Mouse (Mus musculus) stomach, embryonic 16.5 days (tissue): ENCODE results near the gene Fuk. TPM values are rescaled to one million over a fixed set of nuclear protein-coding genes. Genes with fewer than 3 reads are reported as not detected.
"Not testable (repeated sequence)": the region's sequence is repeated elsewhere in the genome, so short reads cannot be mapped to it uniquely, and the experiment has no call there.

Source experiments
- ATAC-seq: fragments of 200-750 bp; cut with Nextera tagmentation; 2 replicates; pipeline ENCODE4 v1.8.0; 2017; ENCODE audit warnings: moderate number of reproducible peaks, moderate TSS enrichment; ENCODE audit not compliant: insufficient read depth, low FRiP score
- H3K27ac ChIP-seq: fragments of 300-500 bp; sonication (generic); 2 replicates; pipeline ENCODE4 v1.5.1; 2014; ENCODE audit warnings: low read length
- H3K27me3 ChIP-seq: fragments of 300-500 bp; sonication (generic); 2 replicates; pipeline ENCODE4 v1.6.1; 2014; ENCODE audit warnings: low read length, control low read depth, mixed read lengths; ENCODE audit not compliant: control insufficient read depth, insufficient read depth
- H3K36me3 ChIP-seq: fragments of 300-500 bp; sonication (generic); 2 replicates; pipeline ENCODE4 v1.6.1; 2014; ENCODE audit warnings: low read length; ENCODE audit not compliant: control insufficient read depth, insufficient read depth
- H3K4me1 ChIP-seq: fragments of 300-500 bp; sonication (generic); 2 replicates; pipeline ENCODE4 v1.6.1; 2014; ENCODE audit warnings: low read length, control low read depth, mixed read lengths; ENCODE audit not compliant: control insufficient read depth, insufficient read depth
- H3K4me2 ChIP-seq: fragments of 300-500 bp; sonication (generic); 2 replicates; pipeline ENCODE4 v1.6.1; 2014; ENCODE audit warnings: low read depth, low read length, mixed read lengths
- H3K4me3 ChIP-seq: fragments of 300-500 bp; sonication (generic); replicated peaks from 2 replicates; pipeline ENCODE4 v1.5.1; 2014; ENCODE audit warnings: mild to moderate bottlenecking, low read length
- H3K9ac ChIP-seq: fragments of 300-500 bp; sonication (generic); 2 replicates; pipeline ENCODE4 v1.6.1; 2014; ENCODE audit warnings: low read length
- H3K9me3 ChIP-seq: fragments of 300-500 bp; sonication (generic); replicated peaks from 2 replicates; pipeline ENCODE4 v1.6.1; 2016; ENCODE audit warnings: low read length, control low read depth; ENCODE audit not compliant: control insufficient read depth
- WGBS: fragments of 180-500 bp; shearing (Covaris S2); extraction: QIAGEN DNeasy Blood & Tissue Kit; methylation state at CpG from one replicate; pipeline ENCODE4 v1.1.7; 2014; 5-methylcytosine and 5-hydroxymethylcytosine counted together
- polyA plus RNA-seq: library from polyadenylated mRNA; unstranded; fragments of >200 nt; fragmentation: Nextera tagmentation; extraction: Ambion mirVana; gene quantifications from 2 replicates; pipeline ENCODE4 v1.2.1, GENCODE M21; 2015

Gene Fuk
- polyA plus RNA-seq, 1 experiment from 2014 or later, result 12.2 TPM

DNA sequence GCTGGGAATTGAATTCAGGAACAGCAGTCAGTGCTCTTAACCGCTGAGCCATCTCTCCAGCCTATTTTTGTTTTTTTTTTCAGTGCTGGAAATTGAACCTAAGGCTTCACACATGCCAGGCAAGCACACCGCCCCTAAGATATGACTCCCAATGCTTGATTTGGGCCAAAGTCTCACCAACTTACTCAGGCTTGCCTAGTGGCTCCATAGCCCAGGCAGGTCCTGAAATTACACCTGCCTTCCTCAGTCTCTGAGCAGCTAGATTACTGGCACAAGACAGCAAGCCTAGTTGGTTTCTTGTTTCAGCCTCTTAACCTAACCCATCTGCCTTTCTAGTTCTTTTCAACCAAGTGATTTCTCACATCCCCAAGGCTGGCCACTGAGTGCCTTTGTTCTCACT lies 31.8 kb downstream of the Fuk start:
- ATAC-seq, result no peak
- H3K27ac ChIP-seq, result no peak overlapping the region
- H3K9ac ChIP-seq, result no peak overlapping the region
- no peak overlapping the region for H3K4me2 ChIP-seq
- H3K9me3 ChIP-seq, result no peaks in the 10 kb centered on the region
- WGBS, result 90% methylated on average over 2 of the region's 2 CpGs
- H3K27me3 ChIP-seq, result no peaks in the 10 kb centered on the region
- no peak overlapping the region for H3K4me3 ChIP-seq
- H3K36me3 ChIP-seq, result peaks cover 12% of the 10 kb centered on the region; the same call in 1 of the 2 replicates
- no peaks in the 10 kb centered on the region for H3K4me1 ChIP-seq

DNA sequence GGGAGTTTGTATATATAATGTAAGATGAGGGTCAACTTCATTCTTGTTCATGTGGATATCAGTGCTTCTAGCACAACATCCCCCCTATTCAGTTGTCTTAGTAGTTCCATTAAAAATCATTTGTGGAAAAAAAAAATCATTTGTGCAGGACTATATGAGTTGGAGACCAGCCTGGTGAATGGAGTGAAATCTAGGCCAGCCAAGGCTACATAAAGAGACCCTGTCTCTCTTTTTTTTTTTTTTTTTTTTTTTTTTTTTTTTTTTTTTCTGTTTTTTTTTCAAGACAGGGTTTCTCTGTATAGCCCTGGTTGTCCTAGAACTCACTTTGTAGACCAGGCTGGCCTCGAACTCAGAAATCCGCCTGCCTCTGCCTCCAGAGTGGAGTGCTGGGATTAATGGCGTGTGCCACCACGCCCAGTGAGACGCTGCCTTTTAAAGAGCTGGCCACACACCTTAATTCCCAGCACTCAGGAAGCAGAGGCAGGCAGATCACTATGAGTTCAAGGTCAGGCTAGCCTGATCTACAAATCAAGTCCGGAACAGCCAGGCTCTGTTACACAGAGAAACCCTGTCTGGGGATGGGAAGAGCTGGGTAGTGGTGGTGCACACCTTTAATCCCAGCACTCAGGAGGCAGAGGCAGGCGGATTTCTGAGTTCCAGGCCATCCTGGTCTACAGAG lies 40.8 kb downstream of the Fuk start:
- H3K36me3 ChIP-seq, H3K27me3 ChIP-seq, H3K9ac ChIP-seq, H3K9me3 ChIP-seq, ATAC-seq, H3K4me3 ChIP-seq, H3K27ac ChIP-seq, H3K4me2 ChIP-seq, H3K4me1 ChIP-seq: not testable (repeated sequence)
- 95% methylated on average over 7 of the region's 7 CpGs for WGBS

DNA sequence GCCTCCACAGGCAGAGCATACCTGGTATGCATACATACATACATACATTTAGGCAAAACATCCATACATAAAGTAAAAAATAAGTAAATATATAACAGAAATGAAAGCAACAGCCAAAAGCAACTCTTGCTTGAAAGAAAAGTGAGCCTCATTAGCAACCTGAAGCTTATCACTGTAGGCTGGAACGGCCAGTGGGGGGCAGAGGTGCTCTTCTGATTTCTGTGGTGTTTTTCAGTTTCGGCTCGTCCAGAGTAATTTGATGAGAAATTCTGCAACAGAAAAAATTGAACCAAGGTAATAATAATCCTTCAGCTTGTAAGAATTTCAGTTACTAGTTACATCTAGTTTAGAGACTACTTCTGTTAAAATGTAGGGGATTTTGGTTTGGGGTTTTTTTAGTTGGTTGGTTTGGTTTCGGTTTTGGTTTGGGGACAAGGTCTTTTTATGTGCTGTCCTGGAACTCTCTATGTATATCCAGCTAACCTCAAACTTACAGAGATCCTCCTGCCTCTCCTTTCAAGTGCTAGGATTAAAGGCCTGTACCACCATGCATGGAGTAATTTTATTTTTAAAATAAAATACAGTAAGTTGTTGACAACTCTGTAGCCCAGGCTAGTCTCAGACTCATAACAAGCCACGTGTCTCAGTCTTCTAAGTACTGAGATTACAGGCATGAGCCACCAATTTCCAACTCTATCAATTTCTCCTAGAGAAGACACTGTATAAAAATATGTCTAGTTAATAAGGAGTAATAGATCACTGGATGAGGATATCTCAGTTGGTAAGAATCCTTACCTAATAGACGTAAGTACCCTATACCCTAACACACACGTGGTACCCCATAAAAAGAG lies 42.4 kb downstream of the Fuk start:
- Histone ChIP-seq H3K27me3 (no peaks in the 10 kb centered on the region), H3K9me3 (no peaks in the 10 kb centered on the region), H3K4me2 (no peak overlapping the region), H3K27ac (no peak overlapping the region), H3K36me3 (peaks cover 8% of the 10 kb centered on the region), H3K9ac (no peak overlapping the region), H3K4me1 (no peaks in the 10 kb centered on the region), H3K4me3 (no peak overlapping the region)
- no peak for ATAC-seq
- WGBS, result 73% methylated on average over 7 of the region's 7 CpGs

DNA sequence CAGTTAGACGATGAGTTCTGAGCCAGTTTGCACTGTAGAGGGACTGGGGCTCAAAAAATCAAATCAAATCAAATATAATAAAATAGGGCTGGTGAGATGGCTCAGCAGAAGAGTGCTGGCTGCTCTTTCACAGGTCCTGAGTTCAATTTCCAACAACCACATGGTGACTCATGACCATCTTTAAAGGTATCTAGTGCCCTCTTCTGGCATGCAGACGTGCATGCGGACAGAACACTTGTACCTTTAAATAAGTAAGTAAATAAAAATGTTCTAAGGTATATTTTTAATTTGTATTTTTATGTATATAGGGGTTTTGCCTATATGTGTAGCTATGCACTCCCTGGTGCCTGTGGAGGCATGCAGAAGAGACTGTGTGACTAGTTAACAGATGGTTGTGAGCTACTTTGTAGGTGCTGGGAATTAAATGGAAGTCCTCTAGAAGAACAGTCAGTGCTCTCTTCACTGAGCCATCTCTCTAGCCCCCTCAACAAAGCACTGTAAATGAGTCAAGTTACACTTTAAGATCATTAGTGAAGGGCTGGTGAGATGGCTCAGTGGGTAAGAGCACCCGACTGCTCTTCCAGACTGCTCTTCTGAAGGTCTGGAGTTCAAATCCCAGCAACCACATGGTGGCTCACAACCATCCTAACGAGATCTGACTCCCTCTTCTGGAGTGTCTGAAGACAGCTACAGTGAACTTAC lies 45.4 kb downstream of the Fuk start:
- 83% methylated on average over 4 of the region's 5 CpGs for WGBS
- H3K27me3 ChIP-seq, result no peaks in the 10 kb centered on the region
- no peak for ATAC-seq
- H3K4me2 ChIP-seq, result no peak overlapping the region
- no peak overlapping the region for H3K27ac ChIP-seq
- no peak overlapping the region for H3K9ac ChIP-seq
- no peaks in the 10 kb centered on the region for H3K9me3 ChIP-seq
- peaks cover 22% of the 10 kb centered on the region for H3K36me3 ChIP-seq
- H3K4me1 ChIP-seq, result no peaks in the 10 kb centered on the region
- H3K4me3 ChIP-seq, result no peak overlapping the region

DNA sequence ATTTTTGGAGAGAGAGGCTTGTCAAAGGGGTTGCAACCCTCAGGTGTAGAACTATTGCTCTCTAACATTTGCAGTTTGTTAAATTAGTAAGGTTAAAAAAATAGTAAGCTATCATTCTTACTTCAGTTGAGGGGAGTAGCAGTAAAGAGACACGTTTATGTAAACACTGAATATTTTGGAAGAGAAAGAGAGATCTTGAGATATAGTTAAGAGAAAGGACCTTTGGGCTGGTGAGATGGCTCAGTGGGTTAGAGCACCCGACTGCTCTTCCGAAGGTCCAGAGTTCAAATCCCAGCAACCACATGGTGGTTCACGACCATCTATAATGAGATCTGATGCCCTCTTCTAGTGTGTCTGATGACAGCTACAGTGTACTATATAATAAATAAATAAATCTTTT lies 46.2 kb downstream of the Fuk start:
- H3K4me3 ChIP-seq, H3K9ac ChIP-seq, H3K4me1 ChIP-seq, H3K27me3 ChIP-seq, H3K9me3 ChIP-seq, H3K27ac ChIP-seq, ATAC-seq, H3K4me2 ChIP-seq: not testable (repeated sequence)
- H3K36me3 ChIP-seq, result peaks cover 26% of the 10 kb centered on the region
- 91% methylated on average over 3 of the region's 4 CpGs for WGBS

DNA sequence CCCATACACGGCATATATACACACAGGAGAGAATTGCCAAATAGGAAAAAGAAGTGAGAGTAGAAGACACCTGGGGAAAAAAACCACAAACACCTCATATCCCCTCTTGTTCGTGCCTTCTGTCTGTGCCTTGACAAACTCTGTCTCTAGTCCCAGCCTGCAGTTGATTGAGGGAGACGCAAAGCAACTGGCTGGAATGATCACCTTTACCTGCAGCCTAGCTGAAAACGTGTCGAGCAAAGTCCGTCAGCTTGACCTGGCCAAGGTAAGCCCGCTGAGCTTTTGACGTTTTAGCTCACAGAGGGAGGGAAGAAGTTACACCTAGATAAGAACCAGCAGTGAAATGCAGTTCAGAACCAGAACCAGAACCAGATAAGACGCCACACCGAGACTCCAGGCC lies 51.1 kb downstream of the Fuk start:
- Histone ChIP-seq H3K4me1 (peaks cover 8% of the 10 kb centered on the region), H3K4me3 (no peak overlapping the region), H3K9ac (no peak overlapping the region), H3K36me3 (peaks cover 22% of the 10 kb centered on the region), H3K27ac (no peak overlapping the region), H3K4me2 (no peak overlapping the region), H3K9me3 (no peaks in the 10 kb centered on the region), H3K27me3 (no peaks in the 10 kb centered on the region)
- ATAC-seq, result no peak
- 89% methylated on average over 10 of the region's 10 CpGs for WGBS

DNA sequence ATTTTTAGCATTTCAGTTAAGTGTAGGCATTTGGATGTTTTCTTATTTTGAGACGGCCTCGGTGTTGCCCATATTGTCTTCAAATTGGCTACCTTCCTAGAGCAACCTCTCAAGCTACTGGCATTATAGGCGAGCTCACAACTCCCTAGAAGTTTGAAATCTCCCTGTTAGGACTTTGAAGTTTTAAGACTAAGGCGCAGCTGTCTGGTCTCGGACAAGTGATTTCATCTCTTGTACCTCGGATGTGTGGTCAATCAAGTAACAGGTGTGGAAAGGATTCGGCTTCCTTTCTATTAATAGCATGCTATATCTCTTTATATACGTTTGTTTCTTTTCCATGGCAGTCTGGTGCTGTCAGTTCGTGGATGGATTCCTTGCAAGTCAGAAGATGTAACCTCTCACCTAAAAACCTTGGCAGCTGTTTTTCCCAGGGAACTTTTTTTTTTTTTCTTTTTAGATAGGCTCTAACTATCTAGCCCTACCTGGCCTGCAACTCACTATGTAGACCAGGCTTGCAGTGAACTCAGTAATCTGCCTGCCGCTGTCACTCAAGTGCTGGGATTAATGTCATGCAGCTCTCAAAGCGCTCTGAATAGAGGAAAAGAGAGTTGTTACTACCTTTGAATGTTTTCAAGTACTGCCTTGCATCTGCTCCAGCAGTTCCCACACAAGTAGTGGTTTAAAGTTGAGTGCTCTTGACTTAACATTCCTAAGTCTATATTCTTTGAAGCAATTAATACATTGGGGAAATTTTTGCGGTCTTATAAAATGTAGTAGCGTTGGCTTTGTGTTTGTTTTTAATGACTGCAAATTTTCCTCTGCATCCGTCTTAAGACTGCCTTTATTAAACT lies 54.4 kb downstream of the Fuk start:
- H3K36me3 ChIP-seq, result peaks cover 19% of the 10 kb centered on the region; the same call in 1 of the 2 replicates
- WGBS, result 52% methylated on average over 14 of the region's 14 CpGs
- H3K9me3 ChIP-seq, result no peaks in the 10 kb centered on the region
- peak overlapping the region; percentile 91 for H3K9ac ChIP-seq
- H3K27ac ChIP-seq, result no peak overlapping the region
- peak overlapping the region; percentile 89 for H3K4me2 ChIP-seq
- H3K27me3 ChIP-seq, result no peaks in the 10 kb centered on the region
- H3K4me1 ChIP-seq, result peaks cover 22% of the 10 kb centered on the region
- no peak for ATAC-seq
- H3K4me3 ChIP-seq, result peak overlapping the region; percentile 88

DNA sequence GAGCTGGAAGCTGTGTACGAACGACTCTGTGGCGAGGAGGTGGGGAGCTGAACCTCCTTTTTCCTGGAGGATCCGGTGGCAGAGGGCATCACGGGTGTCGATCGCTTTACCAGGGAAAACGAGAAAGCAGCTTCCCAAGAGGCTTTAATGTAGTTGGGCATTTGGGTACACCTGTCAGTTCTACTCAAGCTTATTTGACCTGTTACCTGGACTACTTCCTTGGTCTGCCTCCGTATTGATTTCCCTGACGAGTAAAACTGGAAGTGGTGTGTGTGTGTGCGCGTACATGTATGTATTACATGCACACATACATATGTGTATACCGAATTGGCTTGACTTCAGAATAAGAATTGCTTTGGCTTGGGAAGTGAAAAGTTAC lies 55.1 kb downstream of the Fuk start:
- peaks cover 14% of the 10 kb centered on the region; the same call in 1 of the 2 replicates for H3K36me3 ChIP-seq
- 0 out of 2 replicates have a peak, but pooled peaks have one; percentile 14 for ATAC-seq

More for the DNA sequence above, 55.1 kb downstream of the Fuk start:
- H3K9me3 ChIP-seq, result no peaks in the 10 kb centered on the region
- peak overlapping the region; percentile 88 for H3K4me3 ChIP-seq
- peak overlapping the region; percentile 89 for H3K4me2 ChIP-seq
- peaks cover 22% of the 10 kb centered on the region for H3K4me1 ChIP-seq
- H3K9ac ChIP-seq, result peak overlapping the region; percentile 91
- H3K27me3 ChIP-seq, result no peaks in the 10 kb centered on the region
- peak overlapping the region; percentile 79 for H3K27ac ChIP-seq
- under 1% methylated on average over 13 of the region's 13 CpGs for WGBS
